Mouse (Mus musculus) neural tube, embryonic 10.5 days (tissue): ENCODE data around the gene Cdr1.
A peak's percentile ranks its signal among the peaks of the same experiment; 100 is the strongest.

Experiments used
- DNase-seq: peaks from one replicate; pipeline ENCODE4 v3.0.0-alpha.2; 2017; ENCODE audit warnings: low spot score; ENCODE audit errors: extremely low spot score

Cdr1 gene

GRCm38 (mm10) chrX:61185458-61185857, at the start of gene Cdr1:
Gene Cdr1, minus strand, starts transcription at chrX:61185558.
- no peak for DNase-seq

DNA sequence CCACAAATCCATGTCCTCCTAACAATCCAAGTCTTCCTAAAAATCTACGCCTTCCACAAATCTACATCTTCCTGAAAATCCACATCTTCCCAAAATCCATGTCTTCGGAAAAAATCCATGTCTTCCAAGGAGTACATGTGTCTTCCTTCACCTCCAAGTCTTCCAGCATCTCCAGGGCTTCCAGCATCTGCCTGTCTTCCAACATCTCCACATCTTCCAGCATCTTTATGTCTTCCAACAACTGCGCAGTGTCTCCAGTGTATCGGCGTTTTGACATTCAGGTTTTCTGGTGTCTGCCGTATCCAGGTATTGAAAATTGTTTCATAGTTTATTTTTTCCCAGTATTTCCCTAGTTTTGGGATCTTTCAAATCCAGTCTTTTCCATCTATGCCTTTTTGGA, 511 bp upstream of the Cdr1 start:
- no peak for DNase-seq

GRCm38 (mm10) chrX:61166519-61166918, 18.8 kb downstream of the Cdr1 start:
- peak; percentile 12 for DNase-seq

- DNase-seq, result no peak
These were observed 24.1 kb downstream of the Cdr1 start for GRCm38 (mm10) chrX:61161249-61161648.

DNA sequence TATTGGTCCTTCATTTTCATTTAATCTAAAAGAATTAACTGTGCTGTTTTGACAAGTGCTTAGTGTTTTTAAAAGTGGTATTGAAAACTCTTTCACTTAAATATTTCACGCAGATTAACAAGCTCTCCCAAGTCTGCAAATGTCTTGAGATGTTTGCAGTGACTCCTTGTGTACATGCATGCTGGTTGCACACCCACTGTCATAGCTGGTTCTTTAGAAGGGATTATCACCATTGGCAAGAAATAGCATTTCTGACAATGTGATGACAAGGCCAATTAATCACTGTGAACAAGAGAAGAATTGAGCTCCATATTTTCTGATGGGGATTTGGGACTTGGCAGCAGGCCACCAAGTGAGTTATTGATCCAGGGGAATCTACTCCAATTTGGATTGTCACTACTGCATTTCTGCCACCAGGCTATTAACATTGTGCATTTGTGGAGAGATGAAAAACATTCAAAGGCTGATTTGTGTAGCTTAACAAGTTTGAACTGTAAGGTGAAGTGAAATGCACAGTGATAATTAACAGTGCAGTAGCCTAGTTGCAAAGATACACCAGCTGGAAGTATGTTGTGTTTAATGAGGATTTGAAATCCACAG, 30.6 kb downstream of the Cdr1 start:
- no peak for DNase-seq

- DNase-seq, result no peak
These were observed 31.1 kb downstream of the Cdr1 start for GRCm38 (mm10) chrX:61154246-61154645.

DNA sequence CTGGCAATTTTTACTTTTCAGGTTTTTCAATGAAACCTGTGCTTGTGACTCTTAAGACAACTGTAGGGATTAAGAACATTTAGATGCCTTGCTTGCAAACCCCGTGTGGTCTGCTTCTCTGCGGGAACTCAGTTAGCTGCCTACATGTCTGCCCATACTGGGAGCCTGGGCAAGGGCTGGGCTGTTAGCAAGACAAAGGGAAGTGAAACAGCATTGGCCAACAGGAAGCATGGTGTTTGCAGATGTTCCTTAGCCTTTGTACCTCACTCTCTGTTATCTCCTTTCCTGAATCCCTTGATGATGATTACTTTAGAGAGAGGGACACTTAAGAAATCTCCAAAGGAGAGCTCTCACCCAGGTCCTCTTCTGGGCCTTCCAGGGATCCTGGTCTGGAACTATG, 38.8 kb downstream of the Cdr1 start:
- no peak for DNase-seq

- no peak for DNase-seq
These were observed 39.9 kb downstream of the Cdr1 start for GRCm38 (mm10) chrX:61145416-61145815.

GRCm38 (mm10) chrX:61134592-61134991, 50.8 kb downstream of the Cdr1 start:
- DNase-seq, result no peak
